Mouse (Mus musculus) frontal cortex, postnatal 25 days (tissue): ENCODE results near the gene Fgf12.

Experiments used
- DNase-seq, 2 experiments: peaks; one replicate each; pipeline ENCODE4 v3.0.0; 2022; ENCODE audit warnings: low spot score in 2 of 2

Gene Fgf12

GRCm38 (mm10) chr16:28336700-28337099, 416.2 kb downstream of the Fgf12 start:
- DNase-seq, result no peak

DNA sequence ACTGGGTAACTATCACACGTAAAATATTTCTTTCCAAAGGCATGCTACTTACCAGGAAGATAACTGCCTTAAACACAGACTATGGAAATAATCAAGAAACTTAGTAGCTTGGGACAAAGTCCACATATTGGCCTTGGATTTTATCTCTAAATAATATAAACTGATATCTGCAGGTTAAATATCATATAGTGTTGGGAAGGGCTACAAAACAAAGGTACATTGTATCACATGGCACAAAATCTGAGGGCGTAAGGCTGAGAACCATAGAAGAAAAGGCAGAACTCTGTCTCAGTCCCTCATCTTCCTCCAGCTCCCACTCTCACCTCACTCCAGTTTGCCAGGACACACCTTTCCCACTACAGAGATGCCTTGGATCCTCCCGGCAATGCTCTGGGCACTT, 417.8 kb downstream of the Fgf12 start:
- no peak for DNase-seq

DNA sequence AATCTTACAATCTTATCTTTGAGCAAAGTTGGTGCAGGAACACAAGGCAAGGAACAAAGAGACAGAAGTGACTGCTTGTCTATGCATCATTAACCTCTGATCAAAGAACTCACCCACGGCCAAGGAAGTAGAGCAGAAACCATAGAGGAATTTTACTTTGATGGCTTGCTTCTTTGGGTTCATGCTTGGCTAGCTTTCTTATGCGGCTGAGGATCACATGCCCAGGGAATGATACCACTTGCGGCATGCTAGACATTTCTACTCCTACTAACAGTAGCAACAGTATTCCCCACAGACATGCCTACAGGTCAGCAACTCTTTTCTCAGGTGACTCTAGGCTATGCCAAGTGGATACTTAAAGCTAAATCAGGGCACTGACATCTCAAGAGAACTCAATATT, 429.3 kb downstream of the Fgf12 start:
- DNase-seq, result no peak

- no peak for DNase-seq
Measured at GRCm38 (mm10) chr16:28311618-28312017, 441.2 kb downstream of the Fgf12 start.

DNA sequence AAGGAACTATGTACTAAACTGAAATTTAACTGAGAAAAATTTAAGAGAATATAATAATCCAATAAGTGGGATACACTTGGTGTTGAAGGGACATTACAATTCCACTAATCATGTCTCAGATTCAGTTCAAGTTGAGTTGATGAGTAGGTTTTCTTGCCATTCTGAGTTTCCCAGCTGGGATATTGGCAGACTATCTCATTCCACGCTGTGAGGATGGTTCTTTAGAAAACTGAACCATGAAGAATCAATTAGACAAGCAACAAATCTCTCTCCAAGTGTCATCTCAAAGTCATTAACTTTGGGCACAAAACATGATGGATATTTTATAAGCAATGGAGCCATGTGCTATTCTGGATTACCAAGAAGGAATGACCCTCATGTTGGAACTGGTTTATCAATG, 449.0 kb downstream of the Fgf12 start:
- DNase-seq, result no peak

DNA sequence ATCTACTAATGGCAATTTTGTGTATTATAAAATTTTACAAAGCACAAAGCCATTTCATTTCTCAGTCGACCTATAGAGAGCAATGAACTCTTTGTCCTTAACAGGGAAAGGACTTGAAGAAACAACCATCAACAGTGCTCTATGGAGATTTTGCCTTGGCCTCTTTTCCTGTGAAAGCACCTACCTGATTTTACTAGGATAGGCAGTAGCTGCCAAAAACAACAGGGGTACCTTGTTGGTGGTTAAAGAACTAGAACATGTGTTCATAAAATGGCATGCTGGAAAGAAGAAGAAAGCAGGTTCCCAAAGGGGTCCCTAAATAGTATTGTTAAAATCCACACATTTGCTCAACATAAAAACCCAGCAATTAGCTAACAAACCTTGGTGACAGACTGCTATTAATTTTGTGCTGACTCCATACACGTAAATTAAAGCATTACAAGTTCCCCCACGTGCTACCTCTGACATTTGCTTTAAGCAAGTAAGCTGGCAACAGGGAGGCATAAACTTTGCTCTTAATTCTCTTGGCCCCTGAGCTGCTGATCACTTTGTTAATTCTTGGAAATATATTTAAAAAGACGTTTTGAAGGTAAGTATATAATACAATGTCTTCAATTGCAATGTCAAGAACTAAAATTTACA, 463.1 kb downstream of the Fgf12 start:
- DNase-seq, result no peak

- no peak for DNase-seq
Measured at GRCm38 (mm10) chr16:28257904-28258303, 495.0 kb downstream of the Fgf12 start.

DNA sequence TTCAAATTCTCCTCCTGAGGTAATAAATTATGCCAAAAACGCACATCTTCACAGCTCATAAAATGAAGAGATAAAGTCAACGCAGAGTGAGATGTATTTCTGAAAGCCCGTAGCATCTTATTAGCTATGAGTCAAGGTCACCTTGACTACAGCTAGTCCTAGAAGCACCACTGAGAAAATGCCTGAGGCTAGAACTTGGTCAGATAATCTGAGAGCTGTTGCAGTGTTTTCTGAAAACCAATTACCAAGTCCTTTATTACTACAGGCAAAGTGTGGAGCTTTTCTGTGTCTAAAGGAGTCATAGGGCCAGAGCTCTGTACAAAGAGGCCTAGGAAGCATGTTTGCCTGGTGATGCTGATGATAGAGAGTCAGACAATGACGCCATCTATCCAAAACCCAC, 498.6 kb downstream of the Fgf12 start:
- no peak for DNase-seq

DNA sequence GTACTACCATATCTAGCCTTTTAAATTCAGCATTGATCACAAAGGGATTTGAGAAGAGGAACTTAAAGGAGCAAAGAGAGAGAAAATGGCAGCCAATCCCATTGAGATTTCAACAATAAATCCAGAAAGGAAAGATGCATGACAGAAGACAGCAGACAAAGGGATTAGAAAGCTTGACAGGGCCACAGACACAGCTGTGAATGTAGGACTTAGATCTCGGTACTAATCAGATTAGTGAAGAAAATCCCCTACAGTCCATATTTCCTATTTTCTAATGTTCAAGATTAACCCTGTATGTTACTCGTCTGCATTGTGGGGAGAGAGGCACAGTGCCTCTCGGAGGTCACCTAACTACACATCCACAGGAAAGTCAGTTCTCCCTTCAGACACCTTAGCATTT, 500.9 kb downstream of the Fgf12 start:
- DNase-seq, result no peak

DNA sequence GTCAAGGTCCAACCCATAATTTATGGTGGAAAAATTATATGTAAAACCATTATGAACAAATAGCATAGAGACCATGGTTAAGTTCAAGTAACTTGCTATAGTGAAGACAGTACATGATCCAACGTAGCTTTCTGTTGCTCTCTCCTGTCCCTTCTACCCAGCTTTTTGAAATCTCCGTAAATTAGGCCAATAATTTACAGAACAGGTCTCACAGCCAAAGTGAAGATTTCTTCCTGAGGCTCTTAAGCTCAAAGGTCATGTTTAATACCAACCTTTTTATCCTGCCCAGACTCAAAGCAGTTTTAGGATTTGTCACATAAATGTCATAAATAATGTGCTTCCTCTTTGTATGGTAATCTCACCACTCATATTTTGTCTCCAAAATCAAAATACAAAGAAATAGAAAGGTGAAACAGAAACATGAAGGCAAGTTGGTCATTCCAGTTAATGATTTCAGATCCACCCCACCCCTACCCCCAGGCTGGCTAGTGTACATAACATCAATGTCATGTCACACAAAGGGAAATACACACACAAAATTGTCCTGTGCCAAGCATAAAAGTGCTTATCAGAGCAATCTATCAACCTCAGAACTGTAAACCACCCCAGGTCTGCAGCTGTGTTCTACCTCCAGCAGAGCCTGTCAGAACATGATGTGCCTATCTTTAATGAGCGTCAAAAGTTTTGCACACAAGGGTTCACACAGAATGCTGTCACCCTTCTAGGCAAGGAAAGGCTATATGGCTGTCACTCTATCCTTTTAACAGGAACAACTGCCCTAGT, 509.8 kb downstream of the Fgf12 start:
- no peak for DNase-seq

DNA sequence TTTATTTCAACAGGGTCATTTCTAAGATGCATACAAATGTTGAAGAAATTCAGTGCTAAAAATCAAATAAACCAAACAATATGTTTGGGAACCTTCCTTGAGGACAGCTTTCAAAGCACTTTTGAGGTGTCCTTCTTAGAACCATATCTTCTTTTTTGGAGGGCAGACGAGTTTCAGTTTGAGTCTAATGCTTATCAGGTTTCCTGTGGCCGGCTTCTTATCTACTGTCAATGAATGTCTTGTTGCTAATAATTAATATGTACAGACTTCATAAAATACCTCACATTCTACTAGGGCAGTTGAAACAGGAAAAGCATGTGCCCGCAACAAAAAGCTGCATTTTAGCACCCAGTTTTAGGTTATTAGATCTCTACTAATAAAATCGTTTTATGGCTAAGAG, 513.5 kb downstream of the Fgf12 start:
- no peak for DNase-seq

GRCm38 (mm10) chr16:28238019-28238868, 514.6 kb downstream of the Fgf12 start:
- peak; percentile 21 to 25 for DNase-seq

GRCm38 (mm10) chr16:28215930-28216329, 536.9 kb downstream of the Fgf12 start:
- no peak for DNase-seq

DNA sequence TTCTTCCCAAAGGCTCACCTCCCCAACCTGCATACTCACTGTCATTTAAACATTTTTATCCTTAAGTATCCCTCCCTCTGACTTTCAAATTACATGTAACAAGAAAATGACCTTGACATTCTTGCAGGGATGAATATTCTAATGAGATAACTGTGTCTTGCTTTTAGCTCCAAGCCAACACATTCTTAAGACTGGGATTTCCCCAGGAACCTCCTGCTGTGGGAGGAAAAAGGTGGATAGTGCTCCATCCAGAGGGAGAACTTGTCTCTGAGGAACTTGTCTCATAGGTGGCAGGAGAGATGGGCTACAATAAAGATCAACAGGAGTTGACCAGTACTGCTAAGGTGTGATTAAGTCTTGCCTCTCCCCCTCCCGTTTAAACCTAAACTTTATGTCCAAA, 540.5 kb downstream of the Fgf12 start:
- DNase-seq, result no peak

DNA sequence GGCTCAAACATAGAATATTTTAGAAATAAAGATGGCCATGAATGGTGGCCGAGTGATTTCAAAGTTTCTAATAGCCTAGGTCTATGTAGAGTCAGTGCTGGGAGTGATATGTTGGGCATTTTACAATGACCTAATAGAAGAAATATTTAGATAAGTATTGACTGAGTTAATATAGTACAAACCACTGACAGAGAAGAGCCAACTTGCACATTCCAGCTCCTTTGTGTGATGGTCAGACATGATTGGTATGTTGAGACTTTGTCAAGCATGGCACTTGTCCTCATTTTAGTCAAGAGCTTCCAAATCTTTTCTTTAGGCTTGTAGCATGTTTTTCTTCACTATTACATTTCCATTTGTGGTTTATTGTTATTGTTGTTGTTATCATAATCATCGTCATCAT, 596.4 kb downstream of the Fgf12 start:
- no peak for DNase-seq

GRCm38 (mm10) chr16:28140972-28141371, 611.9 kb downstream of the Fgf12 start:
- DNase-seq, result no peak

DNA sequence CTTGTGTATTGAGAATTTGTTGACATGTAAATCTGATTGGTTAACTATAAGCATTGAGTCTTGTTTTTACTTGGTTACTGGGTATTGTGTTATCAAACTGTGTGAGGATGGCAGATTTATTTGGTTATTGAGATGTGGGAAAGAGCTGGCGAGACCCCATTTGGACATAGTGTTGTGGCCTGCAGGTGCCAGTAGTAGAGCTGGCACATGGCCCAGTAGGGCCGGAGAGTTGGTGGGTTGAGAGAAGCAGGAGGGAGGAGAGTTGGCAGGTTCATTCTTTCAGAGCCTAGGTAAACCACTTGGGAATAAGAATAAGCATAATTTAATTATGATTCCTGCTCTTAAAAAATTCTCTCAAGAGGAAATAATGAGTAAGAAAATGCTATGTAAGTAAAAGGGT, 625.9 kb downstream of the Fgf12 start:
- no peak for DNase-seq
